Mouse (Mus musculus): ENCODE data around the gene Ppp3ca.

Gene Ppp3ca

DNA sequence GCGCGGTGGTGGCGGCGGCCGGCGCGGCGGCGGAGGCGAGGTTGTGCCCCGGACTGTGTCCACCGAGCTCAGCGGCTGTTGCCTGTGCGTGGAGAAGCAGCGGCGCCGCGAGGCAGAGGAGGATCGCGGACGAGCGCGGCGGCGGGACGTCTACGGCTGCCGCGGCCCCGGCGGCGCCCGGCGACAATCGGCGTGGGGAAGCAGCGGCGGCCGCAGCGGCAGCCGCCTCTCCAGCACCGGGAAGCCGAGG, at the start of gene Ppp3ca:
TSS of gene Ppp3ca (plus strand) at position 15 of the 250 bp plus-strand sequence.
- no peak for DNase-seq

DNA sequence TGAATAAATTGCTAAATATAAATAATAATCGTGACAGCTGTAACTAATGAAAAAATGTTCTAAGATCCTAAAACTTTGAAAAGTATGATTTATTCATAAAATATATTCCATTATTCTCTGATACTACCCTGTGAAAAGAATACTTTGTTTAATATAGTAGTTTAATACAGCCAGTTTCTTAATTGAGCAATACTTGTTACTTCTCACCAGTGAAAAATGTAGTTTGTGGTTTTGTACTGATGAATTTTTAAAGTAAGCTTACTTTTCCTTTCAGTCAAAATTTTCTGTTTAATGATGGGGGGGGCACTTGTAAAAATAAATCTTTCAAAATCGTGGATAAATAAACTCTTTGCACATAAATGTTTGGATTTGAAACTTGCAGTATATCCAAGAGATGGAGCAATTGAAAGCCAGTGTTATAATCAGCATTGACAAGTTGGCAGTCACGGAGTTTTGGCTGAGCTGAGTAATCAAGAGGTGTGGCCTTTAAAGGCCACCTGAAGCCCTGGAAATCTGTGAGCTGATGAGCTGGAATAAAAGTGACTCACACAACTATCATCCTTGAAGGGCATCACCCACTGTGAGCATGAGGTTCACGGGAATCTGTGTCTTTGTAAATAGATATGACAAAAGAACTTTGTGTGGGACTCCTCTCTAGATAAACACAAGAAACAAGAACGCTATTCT, 29.2 kb upstream of the Ppp3ca start:
- DNase-seq, result no peak

DNA sequence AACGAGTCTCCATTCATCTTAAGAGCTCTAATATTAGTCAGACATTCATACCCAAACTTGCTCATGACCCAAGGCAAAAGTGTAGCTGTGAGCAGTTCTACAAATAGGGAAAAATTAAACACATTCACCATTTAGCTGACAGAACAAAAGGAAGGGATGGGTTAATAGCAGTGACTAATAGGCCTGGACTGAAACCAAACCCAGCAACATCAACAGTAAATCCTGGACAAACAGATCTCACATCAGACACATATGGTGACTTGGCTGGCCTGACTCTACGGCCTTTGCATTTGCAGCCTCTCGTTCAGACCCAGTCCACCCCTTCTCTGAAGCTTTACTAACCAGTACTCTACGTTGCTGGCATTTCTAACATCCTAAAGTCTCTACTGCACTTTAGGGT, 19.0 kb upstream of the Ppp3ca start:
- DNase-seq, result no peak

- DNase-seq, result peak; percentile 14
Measured at GRCm38 (mm10) chr3:136651496-136651895, 18.4 kb upstream of the Ppp3ca start.

DNA sequence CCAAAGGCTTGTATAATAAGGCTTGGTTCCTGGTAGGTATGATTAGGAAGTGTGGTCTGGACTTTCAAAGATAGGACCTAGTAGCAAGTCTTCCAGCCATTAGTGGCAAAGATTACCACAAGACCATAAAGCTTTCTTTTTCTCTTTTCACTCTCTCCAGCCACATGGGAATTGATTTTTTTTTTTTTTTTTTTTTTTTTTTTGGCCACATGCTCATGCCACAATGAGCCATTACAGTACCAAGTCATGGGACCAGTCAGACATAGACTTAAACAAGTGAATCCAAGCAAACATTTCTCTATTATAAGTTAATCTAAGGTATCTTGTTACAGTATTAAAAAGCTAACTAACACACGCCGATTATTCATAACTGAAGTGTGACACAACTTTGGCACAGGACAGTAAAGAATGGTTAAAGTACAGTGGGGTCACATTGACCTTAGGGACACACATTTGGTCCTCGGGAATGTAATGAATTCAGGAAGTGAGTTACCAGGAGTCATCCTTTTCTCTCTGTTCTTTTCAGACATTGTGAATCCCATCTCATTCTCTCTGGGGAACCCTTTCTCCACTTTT, 13.4 kb upstream of the Ppp3ca start:
- DNase-seq, result no peak

DNA sequence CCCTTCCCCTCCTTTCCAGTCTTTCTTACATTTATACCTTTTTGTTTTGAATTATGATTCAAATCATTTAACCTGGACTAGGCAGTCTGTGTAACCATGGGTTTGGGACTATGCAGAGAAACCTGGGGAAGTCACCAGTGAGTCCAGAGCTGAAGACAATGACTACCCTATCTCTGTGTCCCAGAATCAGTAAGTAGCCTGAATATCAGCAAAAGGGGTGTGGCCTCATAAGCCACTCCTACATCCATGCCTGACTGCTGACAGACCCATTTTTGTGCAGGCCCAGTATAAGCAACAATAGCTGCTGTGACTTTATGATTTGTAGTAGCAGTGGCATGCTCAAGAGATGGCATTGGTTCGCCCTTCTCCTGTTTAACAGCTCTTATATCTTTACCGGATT, 11.2 kb upstream of the Ppp3ca start:
- DNase-seq, result no peak

DNA sequence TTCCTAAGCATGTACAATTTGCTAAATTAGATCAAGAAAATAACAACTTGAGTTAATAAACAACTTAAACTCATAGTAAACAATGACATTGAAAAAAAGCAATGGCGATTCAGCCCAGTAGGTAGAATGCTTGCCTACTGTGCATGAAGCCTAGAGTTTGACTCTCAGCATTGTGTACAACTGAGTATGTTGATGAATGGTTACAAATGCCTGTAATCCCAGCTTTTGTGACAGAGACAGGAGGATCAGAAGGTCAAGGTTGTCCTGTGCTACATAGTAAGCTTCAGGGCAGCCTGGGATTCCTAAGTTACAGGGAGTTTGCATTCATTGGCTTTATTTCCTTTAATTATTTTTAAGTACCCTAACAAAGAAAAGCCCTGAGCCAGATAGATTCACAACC, 4.8 kb upstream of the Ppp3ca start:
- no peak for DNase-seq

GRCm38 (mm10) chr3:136668072-136668471, 1.9 kb upstream of the Ppp3ca start:
- no peak for DNase-seq

GRCm38 (mm10) chr3:136669231-136670109, 454 bp upstream of the Ppp3ca start:
- DNase-seq, result peak; percentile 97

GRCm38 (mm10) chr3:136670360-136671131, 622 bp downstream of the Ppp3ca start:
- DNase-seq, result peak; percentile 81

DNA sequence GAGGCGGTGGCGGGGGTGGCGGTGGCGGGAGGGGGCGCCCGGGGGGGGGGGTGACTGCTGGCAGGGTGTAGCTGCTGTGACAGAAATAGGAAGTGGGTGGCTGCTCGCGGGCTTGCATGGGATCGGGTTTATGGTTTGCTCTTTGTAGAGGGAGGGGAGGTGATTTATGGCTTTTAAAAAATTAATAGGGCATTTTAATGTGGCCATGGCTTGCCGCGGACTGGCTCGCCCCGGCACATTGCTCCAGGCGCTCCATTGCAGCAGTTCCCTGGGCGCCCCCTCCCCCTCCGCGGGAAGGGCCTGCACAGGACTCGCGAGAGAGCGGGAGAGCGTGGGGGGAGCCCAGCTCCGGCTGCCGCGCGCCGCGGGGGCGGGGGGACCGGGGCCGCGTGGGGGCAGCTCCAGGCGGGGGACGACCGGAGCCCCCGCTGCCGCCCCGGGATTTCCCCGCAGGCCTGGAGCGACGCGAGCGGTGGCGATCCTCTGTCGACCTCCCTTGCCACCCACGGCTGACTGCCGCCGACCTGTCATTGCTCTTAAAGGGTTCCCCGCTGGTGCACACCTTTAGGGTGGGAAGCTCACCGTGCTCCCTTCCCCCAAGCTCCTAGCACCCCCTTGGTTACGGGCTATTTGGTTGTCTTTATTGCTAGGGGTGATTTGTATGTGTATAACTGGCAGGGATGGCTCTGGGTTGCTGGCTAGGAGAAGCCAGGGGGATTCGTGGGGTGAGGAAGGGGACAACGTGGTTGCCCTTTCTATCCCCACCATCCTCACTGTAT, 1.4 kb downstream of the Ppp3ca start:
- DNase-seq, result peak; percentile 87

GRCm38 (mm10) chr3:136671940-136672278, 2.0 kb downstream of the Ppp3ca start:
- no peak for DNase-seq

GRCm38 (mm10) chr3:136672870-136673269, 2.9 kb downstream of the Ppp3ca start:
- DNase-seq, result no peak

DNA sequence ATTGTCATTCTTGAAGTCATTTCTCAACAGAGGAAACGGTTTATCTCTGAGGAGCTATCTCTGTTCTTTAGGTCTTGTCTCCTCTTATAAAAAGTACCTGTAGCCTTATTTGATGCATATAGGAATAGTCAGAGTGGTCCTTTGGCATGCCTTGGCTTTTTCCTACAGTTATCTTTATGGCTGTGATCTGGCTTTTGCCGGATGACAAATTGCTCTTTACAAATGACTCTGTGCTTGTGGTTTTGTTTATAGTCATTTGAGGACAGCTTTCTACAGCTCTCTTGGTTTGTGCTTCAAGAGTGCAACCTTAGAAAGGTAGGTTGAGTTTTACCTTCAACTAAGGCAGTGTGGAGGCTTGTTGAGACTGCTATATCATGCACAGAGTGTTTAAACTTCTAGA, 3.4 kb downstream of the Ppp3ca start:
- DNase-seq, result no peak

- DNase-seq, result no peak
Measured at GRCm38 (mm10) chr3:136674486-136674885, 4.6 kb downstream of the Ppp3ca start.

- no peak for DNase-seq
Measured at GRCm38 (mm10) chr3:136676991-136677390, 7.1 kb downstream of the Ppp3ca start.

- no peak for DNase-seq
Measured at GRCm38 (mm10) chr3:136678386-136678785, 8.5 kb downstream of the Ppp3ca start.

DNA sequence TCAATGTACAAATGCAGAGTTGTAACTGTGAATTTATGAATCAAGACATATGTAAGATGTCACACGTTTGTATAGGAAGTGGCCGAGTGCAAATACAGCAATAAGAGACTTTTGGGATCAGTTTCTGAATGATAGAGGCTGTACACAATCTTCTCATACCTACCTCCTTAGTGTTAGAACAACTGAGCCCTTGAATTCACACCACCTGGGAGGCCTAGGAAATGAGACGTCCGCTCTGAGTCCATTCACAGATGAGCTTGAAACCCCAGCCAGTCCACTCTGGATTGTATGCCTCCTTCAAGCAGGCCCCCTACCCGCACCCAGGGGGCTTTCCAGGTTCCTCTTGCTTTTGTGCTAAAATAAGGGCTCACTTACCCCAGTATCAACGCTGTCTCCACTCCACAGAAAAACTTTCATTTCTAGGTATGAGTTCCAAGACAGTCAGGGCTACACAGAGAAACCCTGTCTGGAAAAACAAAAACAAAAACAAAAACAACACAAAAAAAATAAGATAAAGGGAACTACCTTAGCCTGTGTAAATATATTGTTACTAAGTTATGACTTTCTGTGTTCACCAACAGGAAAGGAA, 10.1 kb downstream of the Ppp3ca start:
- no peak for DNase-seq

DNA sequence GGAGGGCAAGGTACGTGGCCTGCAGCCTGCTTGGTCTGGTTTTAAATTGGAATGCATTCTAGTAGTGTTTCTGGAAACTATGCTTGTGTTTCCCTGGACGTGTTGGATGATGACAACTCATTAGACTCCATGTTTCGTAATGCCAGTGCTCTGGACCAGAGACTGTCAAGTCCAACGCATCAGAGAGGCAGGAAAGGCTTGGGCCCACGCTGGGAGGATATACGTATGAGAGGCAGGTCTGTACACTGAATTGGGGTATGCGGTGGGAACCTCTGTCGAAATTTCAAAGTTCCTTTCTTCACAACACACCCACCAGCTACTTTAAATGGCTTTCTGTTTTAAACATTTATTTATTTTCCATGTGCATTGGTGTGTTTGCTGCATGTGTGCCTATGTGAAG, 12.3 kb downstream of the Ppp3ca start:
- DNase-seq, result no peak

DNA sequence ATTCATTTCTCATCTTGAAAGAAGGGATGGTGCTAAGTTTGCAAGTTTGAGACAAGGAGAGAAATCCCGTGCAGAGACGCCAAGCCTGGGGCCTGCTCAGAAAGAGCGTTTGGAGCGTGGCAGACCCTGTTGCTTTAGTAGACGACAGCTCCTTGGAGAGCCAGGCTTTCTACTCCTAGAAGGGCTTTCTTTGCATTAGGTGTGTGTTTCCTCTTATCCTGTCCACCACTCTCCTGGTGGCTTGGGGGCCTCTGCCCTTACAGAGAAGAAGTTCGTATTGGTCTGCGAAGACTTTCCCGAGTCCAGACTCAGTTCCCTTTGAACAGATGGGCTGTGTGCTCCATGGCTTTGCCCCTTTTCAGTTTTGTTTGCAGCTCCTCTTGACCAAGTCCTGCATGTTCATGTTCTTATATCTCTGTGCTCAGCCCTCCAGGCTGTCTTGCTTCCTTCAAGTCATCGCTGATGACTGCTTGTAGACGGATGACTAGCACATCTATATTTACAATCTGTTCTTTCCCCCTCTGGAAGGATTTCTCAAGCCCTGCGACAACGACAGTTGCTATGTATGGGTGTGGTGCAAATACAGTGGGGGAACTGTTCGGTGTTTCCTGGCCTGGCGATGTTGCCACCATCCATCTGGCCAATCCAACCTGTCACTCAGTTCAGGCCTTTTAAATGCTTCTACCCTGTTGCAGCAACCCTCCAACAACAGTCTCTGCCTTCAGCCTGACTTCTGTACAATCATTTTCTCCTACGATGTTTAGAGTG, 14.5 kb downstream of the Ppp3ca start:
- no peak for DNase-seq

GRCm38 (mm10) chr3:136686429-136686828, 16.5 kb downstream of the Ppp3ca start:
- no peak for DNase-seq

Measured in embryo, embryonic 11 days (tissue).